Mouse (Mus musculus): ENCODE results near the gene Dpp10.

DNA sequence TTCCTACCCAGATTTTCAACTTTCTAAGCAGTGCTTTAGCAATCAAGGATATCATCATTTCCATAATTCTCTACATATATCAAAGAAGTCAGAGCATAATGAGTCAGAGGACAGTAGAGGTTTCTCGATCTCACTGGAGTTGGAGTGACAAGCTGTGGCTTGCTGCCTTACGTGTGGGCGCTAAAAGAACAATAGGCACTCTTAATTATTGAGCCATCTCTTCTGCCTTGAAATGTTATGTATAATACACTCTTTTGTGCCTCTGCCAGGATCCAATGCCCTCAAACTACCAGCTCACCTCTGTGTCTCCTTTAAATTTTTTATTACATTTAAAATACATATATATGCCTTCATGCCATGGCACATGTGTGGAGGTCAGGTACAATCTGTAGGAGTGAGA is 198.5 kb downstream of the Dpp10 start:
- TF ChIP-seq CTCF (IDR thresholded peaks at IDR 0.05; ENCODE audit: borderline replicate concordance, insufficient read depth, low read depth, low read length) (no peak), POLR2A (IDR thresholded peaks at IDR 0.05; ENCODE audit: borderline replicate concordance, insufficient read depth, low read length) (no peak)
